Mouse (Mus musculus) limb, embryonic 14.5 days (tissue): ENCODE data around the gene Gm4969. TPM values are rescaled to one million over a fixed set of nuclear protein-coding genes. Genes with fewer than 3 reads are reported as not detected.
"Not testable (repeated sequence)": the region's sequence is repeated elsewhere in the genome, so short reads cannot be mapped to it uniquely, and the experiment has no call there.

Experiments
- ATAC-seq: fragments of 200-750 bp; cut with Nextera tagmentation; 2 replicates; pipeline ENCODE4 v1.8.0; 2017; ENCODE audit warnings: low read depth, moderate number of reproducible peaks, moderate TSS enrichment; ENCODE audit not compliant: low FRiP score
- DNase-seq: peaks from one replicate; pipeline ENCODE4 v3.0.0-alpha.2; 2015; ENCODE audit warnings: low spot score
- H3K27ac ChIP-seq: fragments of 300-500 bp; sonication (generic); replicated peaks from 2 replicates; pipeline ENCODE4 v1.5.1; 2014; ENCODE audit warnings: low read depth, mild to moderate bottlenecking, low read length, moderate library complexity, mixed read lengths
- H3K27me3 ChIP-seq: fragments of 300-500 bp; sonication (generic); 2 replicates; pipeline ENCODE4 v1.6.1; 2014; ENCODE audit warnings: low read length, mixed read lengths; ENCODE audit not compliant: control insufficient read depth, insufficient read depth
- H3K36me3 ChIP-seq: fragments of 300-500 bp; sonication (generic); 2 replicates; pipeline ENCODE4 v1.6.1; 2014; ENCODE audit warnings: mild to moderate bottlenecking, low read length, moderate library complexity, mixed read lengths; ENCODE audit not compliant: control insufficient read depth, insufficient read depth
- H3K4me1 ChIP-seq: fragments of 300-500 bp; sonication (generic); 2 replicates; pipeline ENCODE4 v1.6.1; 2014; ENCODE audit warnings: antibody characterized with exemption, low read length, mixed read lengths; ENCODE audit not compliant: control insufficient read depth, insufficient read depth
- H3K4me2 ChIP-seq: fragments of 300-500 bp; sonication (generic); replicated peaks from 2 replicates; pipeline ENCODE4 v1.6.1; 2014; ENCODE audit warnings: low read depth, mild to moderate bottlenecking, low read length, moderate library complexity; ENCODE audit not compliant: severe bottlenecking
- H3K4me3 ChIP-seq: fragments of 300-500 bp; sonication (generic); replicated peaks from 2 replicates; pipeline ENCODE4 v1.5.1; 2014; ENCODE audit warnings: low read length
- H3K9ac ChIP-seq: fragments of 300-500 bp; sonication (generic); 2 replicates; pipeline ENCODE4 v1.6.1; 2014; ENCODE audit warnings: mild to moderate bottlenecking, low read depth, low read length, moderate library complexity; ENCODE audit not compliant: severe bottlenecking
- H3K9me3 ChIP-seq: fragments of 300-500 bp; sonication (generic); 2 replicates; pipeline ENCODE4 v1.6.1; 2016; ENCODE audit warnings: low read length; ENCODE audit not compliant: control insufficient read depth
- POLR2A ChIP-seq: fragments of 200-500 bp; IDR thresholded peaks from 2 replicates; pipeline ENCODE4 v1.8.0; 2012; ENCODE audit warnings: inconsistent platforms, mild to moderate bottlenecking, moderate library complexity, borderline replicate concordance; ENCODE audit not compliant: insufficient read depth, insufficient read length; ENCODE audit errors: extremely low read depth
- WGBS: fragments of 180-500 bp; shearing (Covaris S2); extraction: QIAGEN DNeasy Blood & Tissue Kit; methylation state at CpG from one replicate; pipeline ENCODE4 v1.1.7; 2014; 5-methylcytosine and 5-hydroxymethylcytosine counted together
- polyA plus RNA-seq, 2 experiments: library from polyadenylated mRNA; depleted of rRNA in 1 of 2; stranded (reverse) in 1 of 2; unstranded in 1 of 2; fragments of >200 nt; fragmentation: Nextera tagmentation in 1 of 2; extraction: Ambion mirVana in 1 of 2; gene quantifications; 2 replicates each; pipeline versions ENCODE4 v1.2.1 to v1.2.3; 2012 to 2014

Gm4969 gene
- polyA plus RNA-seq, 2 experiments: 2.5 to 7.0 TPM

- no peak for DNase-seq
- Histone ChIP-seq H3K4me2 (no peak overlapping the region), H3K27me3 (peaks cover 19% of the 10 kb centered on the region), H3K4me3 (no peak overlapping the region), H3K27ac (no peak overlapping the region), H3K9me3 (no peaks in the 10 kb centered on the region), H3K36me3 (peaks cover 34% of the 10 kb centered on the region), H3K9ac (no peak overlapping the region), H3K4me1 (peaks cover 2% of the 10 kb centered on the region)
- WGBS: 37% methylated on average over 13 of the region's 13 CpGs
- no peak for TF ChIP-seq POLR2A
- no peak for ATAC-seq
These were observed 37.8 kb upstream of the Gm4969 start for GRCm38 (mm10) chr7:19155825-19156475.

GRCm38 (mm10) chr7:19154796-19155195 is 36.6 kb upstream of the Gm4969 start:
- H3K4me3 ChIP-seq: no peak overlapping the region
- H3K4me1 ChIP-seq: peaks cover 6% of the 10 kb centered on the region
- no peak overlapping the region for H3K27ac ChIP-seq
- H3K9ac ChIP-seq: no peak overlapping the region
- no peak for TF ChIP-seq POLR2A
- ATAC-seq (no peak), DNase-seq (no peak)
- WGBS: 82% methylated on average over 8 of the region's 8 CpGs
- H3K4me2 ChIP-seq: no peak overlapping the region
- peaks cover 34% of the 10 kb centered on the region for H3K36me3 ChIP-seq
- H3K27me3 ChIP-seq: peaks cover 13% of the 10 kb centered on the region
- H3K9me3 ChIP-seq: no peaks in the 10 kb centered on the region

- ATAC-seq, H3K4me2 ChIP-seq, H3K4me3 ChIP-seq, H3K9ac ChIP-seq, H3K27me3 ChIP-seq, H3K9me3 ChIP-seq, H3K27ac ChIP-seq, DNase-seq: not testable (repeated sequence)
- WGBS: 91% methylated on average over 10 of the region's 10 CpGs
- H3K4me1 ChIP-seq: peaks cover 13% of the 10 kb centered on the region
- H3K36me3 ChIP-seq: peaks cover 42% of the 10 kb centered on the region
These were observed 33.0 kb upstream of the Gm4969 start for GRCm38 (mm10) chr7:19151121-19151520.

GRCm38 (mm10) chr7:19149626-19150025 is 31.5 kb upstream of the Gm4969 start, which contains the start of gene Snrpd2:
Snrpd2 (plus strand) TSS chr7:19149722.
- peaks cover 13% of the 10 kb centered on the region for H3K4me1 ChIP-seq
- WGBS: under 1% methylated on average over 24 of the region's 24 CpGs
- H3K4me3 ChIP-seq: peak within 1 kb of the TSS; percentile 64
- H3K27me3 ChIP-seq: no peaks in the 10 kb centered on the region
- ATAC-seq (peak; percentile 93), DNase-seq (peak; percentile 97)
- peak within 1 kb of the TSS; percentile 10; the same call in 1 of the 2 replicates for H3K27ac ChIP-seq
- H3K36me3 ChIP-seq: peaks cover 37% of the 10 kb centered on the region
- H3K4me2 ChIP-seq: peak within 1 kb of the TSS; percentile 70
- peak within 1 kb of the TSS; percentile 62 for H3K9ac ChIP-seq
- H3K9me3 ChIP-seq: no peaks in the 10 kb centered on the region
- peak; percentile 49; the same call in 1 of the 2 replicates for TF ChIP-seq POLR2A

- TF ChIP-seq POLR2A: peak; percentile 53; the same call in 1 of the 2 replicates
- H3K4me3 ChIP-seq: peak within 1 kb of the TSS; percentile 64
- no peaks in the 10 kb centered on the region for H3K27me3 ChIP-seq
- peaks cover 33% of the 10 kb centered on the region for H3K36me3 ChIP-seq
- H3K9ac ChIP-seq: peak within 1 kb of the TSS; percentile 62
- H3K4me1 ChIP-seq: peaks cover 13% of the 10 kb centered on the region
- no peaks in the 10 kb centered on the region for H3K9me3 ChIP-seq
- WGBS: under 1% methylated on average over 43 of the region's 43 CpGs
- ATAC-seq (peak; percentile 99), DNase-seq (peak; percentile 99)
- H3K27ac ChIP-seq: peak within 1 kb of the TSS; percentile 10; the same call in 1 of the 2 replicates
- peak within 1 kb of the TSS; percentile 70 for H3K4me2 ChIP-seq
These were observed 30.8 kb upstream of the Gm4969 start, which contains the start of gene Qpctl for GRCm38 (mm10) chr7:19148875-19149541. Qpctl (minus strand) TSS chr7:19149291.
